Mouse (Mus musculus) spleen, adult 2 months (tissue): Measurements from ENCODE around the gene Casz1.

Experiments
- CTCF ChIP-seq: fragments of 200-500 bp; IDR thresholded peaks from 2 replicates; pipeline ENCODE4 v1.5.1; 2011; ENCODE audit warnings: mild to moderate bottlenecking, inconsistent platforms; ENCODE audit not compliant: insufficient read depth, insufficient read length, insufficient replicate concordance; ENCODE audit errors: extremely low read depth
- POLR2A ChIP-seq: fragments of 200-500 bp; IDR thresholded peaks from 2 replicates; pipeline ENCODE4 v1.6.1; 2011; ENCODE audit warnings: low read depth, low read length, inconsistent platforms

DNA sequence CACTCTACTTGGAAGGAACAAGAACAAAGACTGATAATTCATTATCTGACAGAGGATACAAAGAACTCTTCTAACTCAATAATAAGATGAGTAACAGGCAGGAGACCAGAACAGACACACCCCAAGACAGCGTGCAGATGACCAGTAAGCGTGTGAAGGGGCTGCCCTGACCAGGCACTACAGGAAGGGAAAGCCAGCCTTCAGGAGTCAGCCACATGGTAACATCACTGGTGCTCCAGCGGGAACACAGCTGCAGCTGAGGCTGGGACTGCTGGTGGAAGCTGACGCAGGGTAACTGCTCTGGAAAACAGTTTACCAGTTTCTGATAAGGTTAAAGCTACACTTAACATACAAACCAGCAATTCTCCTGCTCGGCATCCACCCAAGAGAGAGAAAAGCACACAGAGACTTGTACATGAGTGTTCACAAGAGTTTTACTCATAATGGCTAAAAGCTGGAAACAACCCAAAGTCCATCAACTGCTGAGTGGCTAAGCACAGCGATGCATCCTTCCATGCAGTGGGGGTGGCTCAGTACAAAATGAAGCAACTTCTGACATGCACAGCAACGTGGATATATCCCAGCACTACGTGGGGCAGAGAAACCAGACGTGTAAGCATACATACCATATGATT is 174.1 kb downstream of the Casz1 start:
- TF ChIP-seq CTCF (no peak), POLR2A (no peak)
